Mouse (Mus musculus): Measurements from ENCODE around the gene Pheta1.

Pheta1 gene

DNA sequence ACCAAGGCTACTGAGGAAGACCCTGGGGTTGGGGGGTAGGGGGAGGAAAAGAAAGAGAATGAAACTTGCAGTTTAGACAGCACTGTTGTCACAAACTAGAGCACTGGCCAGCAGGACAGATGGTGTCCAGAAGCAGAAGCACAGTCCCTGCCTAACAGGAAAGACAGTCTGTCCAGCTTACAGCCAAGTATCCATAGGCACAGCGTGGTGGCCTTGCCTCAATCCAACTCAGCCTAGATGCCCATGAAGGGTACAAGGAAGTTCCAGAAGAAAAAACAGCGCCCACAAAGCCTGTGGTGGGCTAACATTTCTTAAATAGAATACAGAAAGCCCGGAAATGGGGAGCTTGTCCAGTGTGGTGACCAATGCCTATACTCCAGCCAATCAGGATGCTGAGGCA is 23.2 kb upstream of the Pheta1 start:
- in situ Hi-C loops (cut with MseI, MboI) = no loop called here

DNA sequence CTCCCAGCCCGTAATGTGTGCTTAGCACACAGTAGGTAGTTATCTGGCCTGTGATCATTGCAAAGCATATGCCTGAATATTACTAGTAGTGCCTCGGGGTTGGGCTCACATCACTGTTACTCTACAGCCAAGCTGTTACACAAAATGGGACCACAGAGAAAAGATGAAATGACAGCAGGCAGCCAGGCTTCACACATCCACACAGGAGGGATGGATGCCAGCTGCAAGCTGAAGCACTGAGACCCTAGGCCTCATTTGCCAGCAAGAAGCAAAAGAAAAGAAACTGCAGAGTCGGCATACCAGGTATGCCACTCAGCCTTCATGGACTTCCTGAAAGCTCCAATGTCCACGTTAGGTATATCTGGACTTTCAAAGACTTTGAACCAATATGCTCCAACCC is 20.9 kb upstream of the Pheta1 start:
- in situ Hi-C loops (cut with MseI, MboI) = no loop called here

DNA sequence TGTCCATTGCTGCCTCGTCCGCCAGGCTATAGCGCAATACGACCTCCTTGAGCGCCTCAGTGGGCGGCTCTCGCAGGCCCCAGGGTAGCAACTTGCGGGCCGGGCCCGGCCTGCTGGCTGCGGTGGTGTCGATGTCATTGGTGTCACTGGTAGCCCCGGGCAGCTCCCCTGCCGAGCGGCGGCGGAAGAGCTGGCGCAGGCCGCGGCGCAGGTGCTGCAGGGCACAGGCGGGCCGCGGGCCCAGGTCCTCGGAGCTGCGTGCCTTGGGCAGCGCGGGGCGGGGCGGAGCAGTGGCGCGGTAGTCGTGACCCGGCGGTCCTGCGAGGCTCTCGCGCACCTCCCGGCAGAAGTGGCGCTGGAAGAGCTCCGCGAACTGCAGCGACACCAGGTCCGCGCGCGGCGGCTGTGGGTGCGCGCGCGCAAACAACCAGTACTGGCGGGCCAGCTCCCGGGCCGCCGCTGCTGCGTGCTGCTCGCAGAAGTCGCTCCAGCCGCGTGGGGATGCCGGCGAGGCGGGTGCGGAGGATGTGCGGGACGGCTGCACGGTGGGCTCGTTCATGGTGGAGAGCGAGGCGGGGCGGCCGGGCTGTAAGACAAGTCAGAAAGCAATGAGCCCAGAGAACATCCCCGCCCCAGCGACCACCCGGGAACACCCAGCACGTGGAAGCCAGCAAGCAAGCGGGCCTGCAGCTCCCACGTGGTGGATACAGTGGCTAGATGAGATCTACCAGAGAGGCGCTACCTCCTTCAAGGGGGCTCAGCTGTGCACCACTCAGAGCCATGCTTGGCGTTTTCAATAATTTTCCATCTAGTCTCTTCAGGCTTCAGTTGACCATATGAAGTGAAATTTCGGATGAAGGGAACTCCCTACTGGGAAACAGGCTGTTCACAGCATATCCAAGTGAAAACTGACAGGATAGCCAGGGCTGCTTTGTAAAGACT is 20.0 kb upstream of the Pheta1 start:
- in situ Hi-C loops (cut with MseI, MboI) = no loop called here

DNA sequence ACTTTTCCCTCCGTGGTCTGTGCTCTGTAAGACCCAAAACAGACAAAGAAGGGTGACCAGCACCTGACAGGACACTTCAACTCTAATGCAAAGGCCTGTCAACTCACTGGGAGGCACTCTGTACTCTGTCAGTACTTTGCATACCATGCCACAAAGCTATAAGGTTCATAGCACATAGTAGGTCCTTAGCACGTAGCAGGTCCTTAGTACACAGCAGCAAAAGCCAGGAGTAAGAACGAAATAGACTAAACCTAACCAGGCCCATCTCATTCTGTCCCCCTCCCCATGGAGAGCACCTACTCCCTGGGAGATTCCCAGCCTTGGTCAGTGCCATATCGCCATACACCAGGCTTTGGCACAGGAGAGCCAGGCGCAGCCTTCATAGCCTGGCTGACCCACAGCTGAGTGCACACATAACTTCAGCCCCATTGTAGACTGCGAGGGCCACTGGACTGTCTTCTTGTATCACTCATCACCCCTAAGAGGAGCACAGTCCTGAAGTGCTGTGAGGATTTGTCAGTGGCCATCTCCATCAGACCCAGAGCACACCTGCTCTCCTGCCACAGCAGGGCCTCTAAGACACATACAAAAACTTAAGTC is 17.7 kb upstream of the Pheta1 start:
- in situ Hi-C loops (cut with MseI, MboI) = no loop called here

DNA sequence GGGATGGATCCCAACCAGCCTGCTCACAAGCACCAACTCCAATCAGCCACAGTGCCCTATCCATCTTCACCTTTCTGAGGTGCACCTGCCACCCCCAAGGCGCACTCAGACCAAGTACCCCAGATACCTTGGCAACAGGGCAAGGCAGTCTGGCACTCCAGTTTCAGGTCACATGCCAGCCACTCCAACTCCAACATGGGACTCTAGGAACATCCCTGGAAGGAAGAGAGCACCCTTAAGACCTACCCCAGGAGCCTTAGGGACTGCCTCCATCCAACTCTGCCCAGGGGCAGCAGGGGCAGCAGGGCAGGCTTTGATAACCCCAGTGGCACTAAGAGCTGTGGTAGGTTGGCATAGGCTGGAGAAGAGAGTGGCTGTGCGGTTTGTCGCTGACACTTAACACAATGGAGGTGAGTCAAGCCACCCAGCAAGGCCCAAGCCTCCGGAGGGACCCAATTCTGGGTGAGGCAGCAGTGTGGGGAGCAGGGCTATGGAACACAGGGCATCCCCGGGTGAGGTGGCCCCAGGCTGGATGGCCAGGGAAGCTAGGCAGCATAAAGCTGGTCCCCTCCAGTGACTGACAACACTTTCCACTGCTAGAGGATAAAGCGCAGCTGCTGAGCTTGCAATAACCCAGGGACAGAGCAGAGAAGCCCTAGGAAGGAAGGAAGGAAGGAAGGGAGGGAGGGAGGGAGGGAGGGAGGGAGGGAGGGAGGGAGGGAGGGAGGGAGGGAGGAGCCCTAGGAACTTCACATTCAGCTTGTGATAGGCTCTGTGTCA is 16.2 kb upstream of the Pheta1 start:
- in situ Hi-C loops (cut with MseI, MboI) = no loop called here

DNA sequence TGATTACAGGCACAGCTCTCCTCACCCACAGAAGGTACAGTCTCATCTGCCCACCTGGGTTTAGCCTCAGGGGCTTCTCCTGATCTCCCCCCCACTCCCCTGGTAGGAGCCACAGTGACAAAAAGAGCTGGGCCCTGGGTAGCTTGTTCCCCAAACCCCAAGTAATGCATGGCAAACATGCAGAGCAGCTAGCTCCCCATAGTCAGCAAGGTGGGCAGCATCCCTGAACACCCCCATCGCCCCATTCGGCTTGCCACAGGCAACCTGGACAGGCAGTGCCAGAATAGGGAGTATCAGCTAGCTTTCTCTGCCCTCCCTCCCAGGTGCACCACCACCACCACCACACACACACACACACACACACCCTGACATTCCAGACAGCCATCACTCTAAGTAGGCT is 15.6 kb upstream of the Pheta1 start:
- in situ Hi-C loops (cut with MseI, MboI) = no loop called here

DNA sequence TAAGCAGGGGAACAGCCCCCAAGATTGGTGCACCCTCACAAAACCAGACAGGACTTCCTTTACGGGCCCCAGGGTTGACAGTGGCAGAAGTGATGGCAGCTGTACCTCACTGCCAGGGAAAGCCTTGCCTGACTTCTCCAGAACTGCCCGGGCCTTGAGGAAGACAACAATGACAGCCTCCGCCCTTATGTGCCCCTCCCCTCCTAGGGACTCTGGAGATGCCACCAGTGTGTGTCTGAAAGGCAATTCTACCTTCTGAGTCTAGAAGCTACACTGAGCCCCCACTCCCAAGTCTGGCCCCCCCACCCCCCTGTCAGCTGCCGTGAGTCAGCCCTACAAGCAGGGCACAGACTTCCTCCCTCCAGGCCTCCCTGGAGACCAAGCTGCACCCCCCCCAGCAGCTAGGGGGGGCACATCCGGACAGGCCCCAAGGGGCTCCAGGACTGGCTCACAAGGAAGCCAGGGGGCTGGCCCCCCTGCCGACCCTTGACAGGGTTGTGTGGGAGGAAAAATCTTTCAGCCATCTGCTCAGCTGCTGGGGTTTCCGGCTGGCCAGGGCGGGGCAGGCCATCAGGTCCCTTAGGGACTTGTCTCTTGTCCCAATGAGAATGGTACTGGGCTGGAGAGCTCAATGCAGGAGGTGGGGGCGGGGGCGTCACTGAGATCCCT is 15.1 kb upstream of the Pheta1 start:
- in situ Hi-C loops (cut with MseI, MboI) = no loop called here

DNA sequence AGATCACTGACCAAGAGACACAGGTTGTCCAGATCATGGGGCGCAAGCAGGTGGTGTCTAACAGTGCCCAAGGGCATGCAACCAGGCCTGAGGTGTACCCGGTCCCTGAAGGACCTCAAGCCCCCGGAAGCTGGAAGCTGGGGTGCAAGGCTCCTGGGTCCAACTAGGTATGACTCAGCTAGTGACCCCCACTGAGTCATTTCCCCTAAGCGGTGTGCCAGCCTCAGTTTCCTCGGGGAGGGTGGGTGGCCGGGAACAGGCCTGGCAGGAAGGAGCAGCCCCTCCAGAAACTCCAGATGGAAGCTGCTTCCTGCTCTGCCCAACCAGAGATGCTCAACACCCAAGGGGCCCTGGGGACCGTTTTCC is 14.6 kb upstream of the Pheta1 start:
- in situ Hi-C loops (cut with MseI, MboI) = no loop called here

DNA sequence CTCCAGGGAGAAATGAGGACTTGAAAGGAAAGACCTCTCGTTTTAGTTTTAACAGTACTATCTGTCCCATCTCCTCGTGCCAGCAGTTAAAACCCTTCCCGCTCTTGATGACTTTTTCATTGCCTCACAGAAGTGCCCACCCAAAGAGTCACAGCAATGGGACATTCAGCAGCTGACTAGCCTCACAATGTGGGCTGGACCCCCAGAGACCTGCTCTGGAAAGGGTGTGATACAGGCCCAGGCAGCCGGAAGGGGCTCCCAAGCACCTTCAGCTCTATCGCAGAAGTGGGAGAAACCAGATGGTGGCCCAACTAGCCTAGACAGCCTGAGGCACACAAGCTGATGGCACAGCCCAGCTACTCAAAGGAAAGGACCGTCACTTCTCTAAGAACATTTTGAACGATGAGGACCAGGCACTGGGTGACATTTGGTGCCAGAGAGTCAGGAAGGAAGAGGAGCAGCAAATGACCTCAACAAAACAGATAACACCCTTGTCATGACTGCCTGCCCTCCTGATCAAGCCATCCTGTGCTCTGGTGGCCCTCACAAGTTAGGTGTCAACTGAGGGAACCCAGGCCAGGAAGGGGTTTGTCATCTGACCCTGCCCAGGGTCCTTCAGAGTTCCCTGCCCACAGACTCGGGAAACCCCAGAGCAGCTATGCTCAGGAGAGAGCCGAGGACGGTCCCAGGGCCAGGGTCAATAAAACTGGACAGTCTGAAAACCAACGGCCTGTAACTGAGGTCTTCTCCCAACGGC is 13.6 kb upstream of the Pheta1 start:
- in situ Hi-C loops (cut with MseI, MboI) = no loop called here

DNA sequence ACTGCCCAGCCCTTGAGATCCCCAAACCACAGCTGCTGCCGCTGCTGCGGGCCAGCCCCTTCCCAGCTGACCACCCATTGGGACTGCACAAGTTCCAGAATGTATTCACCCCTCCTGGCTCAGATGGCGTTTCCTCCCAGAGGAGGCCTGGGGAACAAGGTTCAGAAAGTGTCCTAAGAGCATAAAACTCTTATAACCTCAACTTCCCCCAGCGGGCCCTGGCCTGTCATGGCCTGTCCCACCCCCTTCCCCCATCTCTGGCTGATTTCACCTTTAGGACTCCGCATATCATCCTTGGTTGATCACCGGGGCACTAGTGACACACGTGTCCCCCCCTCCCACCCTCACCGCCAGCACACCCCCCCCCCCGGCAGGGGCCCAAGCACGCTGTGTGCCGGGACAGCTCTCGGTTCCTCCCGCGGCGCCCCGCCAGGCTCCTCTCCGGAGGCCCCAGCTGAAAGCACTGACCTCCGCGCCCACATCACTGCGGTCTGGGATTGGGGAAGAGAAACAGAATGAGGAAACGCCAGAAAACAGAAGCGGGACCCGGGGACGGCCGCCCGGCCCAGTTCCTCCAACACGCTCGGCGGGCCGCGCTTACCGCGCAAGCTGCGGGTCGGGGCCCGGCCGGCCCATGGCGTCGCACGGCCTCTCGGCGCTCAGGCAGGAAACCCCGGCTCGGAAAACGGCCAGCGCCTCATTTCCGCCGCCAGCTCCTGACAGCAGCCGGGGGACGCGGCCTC is 12.7 kb upstream of the Pheta1 start:
- in situ Hi-C loops (cut with MseI, MboI) = no loop called here

DNA sequence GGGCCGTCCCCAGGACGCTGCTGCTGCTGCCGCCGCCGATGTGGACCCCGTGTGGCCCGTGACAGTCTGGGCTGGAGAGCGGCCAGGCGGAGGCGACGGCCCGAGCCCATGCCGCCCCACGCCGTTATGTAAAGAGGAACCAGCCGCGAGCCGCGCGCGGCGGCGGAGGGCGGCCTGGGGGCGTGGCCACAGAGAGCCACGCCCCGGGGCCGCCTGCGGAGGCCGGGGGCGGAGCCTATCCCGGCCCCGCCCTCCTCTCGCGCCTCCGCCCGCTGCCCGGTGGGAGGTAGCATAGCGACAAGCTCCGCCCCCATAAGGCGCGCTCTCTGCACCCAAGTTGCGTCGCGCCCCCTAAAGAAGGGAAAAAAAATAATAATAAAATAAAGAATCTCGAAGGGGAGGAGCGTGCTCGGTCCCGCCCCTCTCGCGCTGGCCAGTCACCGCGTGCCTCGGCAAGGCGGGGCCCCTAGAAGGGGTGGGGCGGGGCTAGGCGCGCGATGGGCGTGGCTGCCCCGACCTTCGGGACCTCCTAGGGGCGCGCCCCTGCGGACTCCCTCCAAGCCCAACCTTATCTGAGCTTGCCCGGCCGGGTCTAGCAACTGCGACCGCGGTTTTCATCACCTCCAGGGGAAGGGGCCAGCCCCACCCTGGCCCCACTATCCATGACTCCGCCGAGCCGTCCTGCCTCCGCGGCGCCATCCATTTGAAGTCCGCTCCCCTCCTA is 11.9 kb upstream of the Pheta1 start:
- in situ Hi-C loops (cut with MseI, MboI) = no loop called here

DNA sequence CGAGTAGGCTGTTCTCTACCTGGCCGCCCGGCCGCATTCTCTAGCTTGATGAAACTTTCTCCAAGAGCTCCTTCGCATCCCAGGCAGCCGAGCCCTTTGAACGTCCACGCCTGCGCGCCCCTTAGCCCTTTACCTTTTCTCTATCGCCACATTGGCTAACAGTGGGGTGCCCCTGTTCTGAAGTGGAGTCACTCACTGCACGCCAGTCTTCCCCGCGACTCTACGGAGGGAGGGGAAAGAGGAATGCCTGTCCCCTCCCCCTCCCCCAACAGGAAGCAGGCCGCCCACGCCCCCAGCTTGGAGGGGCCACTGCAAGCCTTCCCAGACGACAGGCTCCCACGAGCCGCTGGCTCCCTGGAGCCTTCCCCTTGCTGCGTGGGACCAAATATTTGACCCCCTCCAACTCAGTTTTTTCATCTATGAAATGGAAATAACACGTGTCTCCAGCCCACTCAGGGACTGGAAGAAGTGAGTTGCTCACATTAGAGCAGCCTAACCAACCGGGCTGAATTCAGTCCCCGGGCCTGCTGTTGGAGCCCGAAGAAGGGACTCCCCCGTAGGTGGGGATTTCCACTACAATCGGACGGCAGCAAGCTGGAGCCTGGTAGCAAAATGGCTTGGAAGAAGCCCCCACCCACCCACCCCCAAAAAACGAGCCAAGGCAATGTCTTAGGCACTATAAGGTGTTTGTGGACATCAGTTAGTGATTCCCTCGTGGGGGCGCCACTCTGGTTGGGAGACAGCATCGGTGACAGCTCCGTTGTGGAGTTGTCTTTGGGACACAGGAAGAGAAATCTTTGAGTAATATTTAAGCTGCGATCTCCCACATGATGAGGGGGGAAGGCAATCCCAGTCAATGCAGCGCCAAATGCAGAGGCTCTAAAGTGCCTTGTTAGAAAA is 11.1 kb upstream of the Pheta1 start, which contains the start of gene Sh2b3:
Gene Sh2b3 (minus strand): TSS at position 206 of the 900 bp plus-strand sequence.
- in situ Hi-C loops (cut with MseI, MboI) = no loop called here

DNA sequence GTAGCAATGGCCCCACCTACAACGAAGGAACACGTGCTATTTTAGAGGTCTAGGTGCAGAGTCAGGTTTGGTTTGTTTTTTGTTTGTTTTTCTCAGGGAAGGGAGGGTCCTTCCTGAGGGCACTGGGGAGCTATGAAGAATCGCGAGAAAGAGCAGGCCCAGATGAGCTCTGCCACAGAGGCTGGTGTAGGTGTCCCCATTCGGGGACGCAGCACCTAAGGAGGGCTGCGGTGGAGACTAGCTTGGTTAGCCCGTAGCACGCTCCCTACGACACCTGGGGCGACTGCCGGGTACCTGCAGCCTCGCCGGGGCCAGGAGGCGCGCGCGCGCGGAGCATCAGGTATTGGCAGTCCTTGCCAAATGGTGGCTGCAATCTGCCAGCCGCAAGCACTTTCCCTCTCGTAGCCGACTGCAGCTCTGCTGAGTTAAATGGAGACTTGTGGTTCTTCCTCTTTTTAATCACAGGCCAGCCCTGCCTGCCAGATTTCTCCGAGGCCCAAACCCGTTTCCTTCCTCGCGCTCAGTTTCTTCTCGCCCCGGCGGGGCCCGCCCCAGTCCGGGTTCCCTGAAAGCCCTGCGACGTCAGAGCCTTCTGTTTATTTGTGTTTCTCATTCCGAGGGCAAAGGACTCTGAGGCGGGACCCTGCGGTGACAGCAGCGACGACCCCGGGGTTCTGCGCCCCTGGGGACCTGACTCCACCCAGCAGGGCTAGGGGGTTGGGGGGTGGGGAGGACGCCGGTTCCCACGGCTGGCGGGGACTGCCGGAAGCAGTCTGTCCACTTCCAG is 10.2 kb upstream of the Pheta1 start:
- in situ Hi-C loops (cut with MseI, MboI) = no loop called here

DNA sequence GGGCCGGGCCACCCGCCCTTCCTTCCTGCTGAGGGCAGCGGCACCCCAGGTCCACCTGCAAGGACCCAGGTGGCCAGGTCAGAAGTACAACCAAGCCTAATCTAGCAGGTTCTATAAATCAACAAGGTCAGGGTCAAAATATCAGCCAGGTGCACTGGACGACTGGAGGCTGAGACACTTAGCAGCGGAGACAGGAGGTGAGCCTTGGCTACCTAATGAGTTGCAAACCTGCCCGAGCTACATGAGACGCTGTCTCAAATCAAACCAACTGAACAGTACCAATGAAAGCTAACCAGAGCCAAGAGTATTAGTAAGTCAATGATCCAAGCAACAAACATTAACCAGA is 9.7 kb upstream of the Pheta1 start:
- in situ Hi-C loops (cut with MseI, MboI) = no loop called here

DNA sequence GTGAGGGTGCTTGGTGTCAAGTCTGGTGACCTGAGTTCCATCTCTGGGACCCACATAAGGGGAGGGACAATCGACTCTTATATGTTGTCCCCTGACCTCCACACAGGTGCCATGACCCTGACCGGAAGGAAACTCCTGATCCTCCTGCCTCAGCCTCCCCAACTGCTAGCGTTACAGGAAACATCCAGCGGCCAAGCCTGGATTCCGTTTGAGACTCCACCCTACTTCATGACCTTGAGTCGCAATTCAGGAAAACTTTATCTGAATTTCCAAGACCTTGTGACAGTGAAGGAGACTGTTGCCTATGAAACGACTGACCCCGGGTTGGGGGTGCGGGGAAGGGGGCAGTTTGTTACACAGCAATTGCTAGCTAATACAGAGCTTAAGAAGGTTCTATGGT is 7.3 kb upstream of the Pheta1 start:
- in situ Hi-C loops (cut with MseI, MboI) = no loop called here

DNA sequence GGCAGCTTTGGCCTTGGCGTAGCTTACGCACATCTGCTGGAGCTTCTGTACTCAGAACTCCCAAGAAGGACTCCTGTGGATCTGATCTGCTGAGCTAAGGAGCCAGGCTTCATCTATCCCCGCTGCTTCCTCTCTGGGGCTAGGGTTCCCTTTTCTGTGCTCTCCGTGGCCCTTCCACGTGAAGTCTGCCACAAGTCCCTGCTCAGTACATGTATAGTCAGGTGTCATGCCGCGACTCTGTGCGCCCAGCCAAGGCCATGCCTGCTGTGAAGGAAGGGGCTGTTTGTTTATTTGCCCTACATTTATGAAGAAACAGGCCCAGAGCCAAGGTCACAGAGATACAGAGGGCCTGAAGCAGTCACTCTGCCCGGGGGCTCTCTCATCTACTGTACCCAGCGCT is 6.8 kb upstream of the Pheta1 start:
- in situ Hi-C loops (cut with MseI, MboI) = no loop called here

DNA sequence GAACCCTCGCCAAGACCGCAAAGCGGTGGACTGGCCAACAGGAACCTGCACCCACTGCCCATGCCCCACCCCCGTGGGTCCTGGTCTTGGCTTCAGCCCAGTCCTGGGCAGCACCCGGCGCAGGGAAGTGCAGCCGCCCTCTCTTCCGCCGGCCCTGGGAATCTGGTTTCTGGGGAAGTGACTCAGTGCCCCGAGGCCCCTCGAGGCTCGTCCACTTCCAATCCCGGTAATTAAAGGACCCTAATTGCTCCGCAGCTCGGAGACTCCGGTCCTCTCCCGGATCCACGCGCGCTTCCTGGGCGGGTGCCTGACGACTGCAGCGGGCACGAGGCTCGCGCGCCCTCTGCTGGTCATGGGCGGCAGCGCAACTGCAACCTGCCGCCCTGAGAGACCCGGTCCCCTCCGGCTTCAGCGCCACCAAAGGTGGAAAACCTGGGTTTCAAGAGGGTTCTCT is 6.1 kb upstream of the Pheta1 start:
- in situ Hi-C loops (cut with MseI, MboI) = no loop called here
